Mouse (Mus musculus): Measurements from ENCODE around the gene Me3. TPM values are rescaled to one million over a fixed set of nuclear protein-coding genes. Genes with fewer than 3 reads are reported as not detected.
A peak's percentile ranks its signal among the peaks of the same experiment; 100 is the strongest.

Gene Me3
- total RNA-seq, 2 experiments from 2014 or later: 119 to 135 TPM

DNA sequence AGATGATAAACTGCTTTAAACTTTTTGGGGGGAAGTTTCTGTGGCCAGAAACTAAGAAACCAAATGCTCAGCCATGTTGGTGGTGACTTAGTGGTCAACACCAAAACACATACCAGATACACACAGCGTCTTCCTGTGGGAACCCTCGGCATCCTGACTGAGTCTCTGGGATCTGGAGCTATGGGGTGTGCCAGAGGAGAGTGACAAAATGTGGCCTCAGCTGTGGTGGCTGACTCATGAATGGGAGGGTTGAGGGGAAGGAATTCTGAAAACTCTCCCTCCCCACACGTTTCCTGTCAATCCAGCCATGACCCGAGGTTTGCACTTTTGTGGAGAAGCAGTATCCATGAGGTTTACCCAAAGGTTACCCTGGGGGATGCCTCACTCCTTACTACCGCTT lies 32.0 kb downstream of the Me3 start:
- intact Hi-C loops (cut with DNase I): loop anchor here (5.0 kb wide), 1 partner anchor 102 kb away; no protein-coding TSS in a partner anchor
- DNase-seq (ENCODE audit: low spot score): peak; percentile 29

DNA sequence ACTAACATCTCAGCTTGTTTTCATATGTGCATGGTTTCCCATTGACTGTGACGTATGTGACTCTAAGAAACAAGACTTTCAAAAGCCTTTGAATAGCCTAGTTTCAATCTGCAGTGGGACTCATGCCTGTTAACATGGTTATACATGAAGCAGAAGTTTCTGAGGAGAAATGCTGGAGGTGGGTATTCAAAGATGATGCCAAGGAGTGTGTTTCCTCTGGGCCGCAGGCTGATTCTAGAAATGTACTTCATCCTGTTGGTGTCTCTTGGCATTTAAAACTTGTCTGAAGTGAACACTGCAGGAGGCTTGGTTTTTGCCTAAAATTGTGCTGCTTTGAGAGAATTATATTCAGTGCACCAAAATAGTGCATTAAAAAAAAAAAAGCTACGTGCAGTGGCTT lies 34.2 kb downstream of the Me3 start:
- intact Hi-C loops (cut with DNase I): no loop called here
- DNase-seq (ENCODE audit: low spot score): no peak

- intact Hi-C loops (cut with DNase I): no loop called here
- DNase-seq (ENCODE audit: low spot score): no peak
Observed at GRCm38 (mm10) chr7:89667570-89667969, 35.4 kb downstream of the Me3 start.

- intact Hi-C loops (cut with DNase I): no loop called here
- no peak for DNase-seq (ENCODE audit: low spot score)
Observed at GRCm38 (mm10) chr7:89669461-89669860, 37.3 kb downstream of the Me3 start.

DNA sequence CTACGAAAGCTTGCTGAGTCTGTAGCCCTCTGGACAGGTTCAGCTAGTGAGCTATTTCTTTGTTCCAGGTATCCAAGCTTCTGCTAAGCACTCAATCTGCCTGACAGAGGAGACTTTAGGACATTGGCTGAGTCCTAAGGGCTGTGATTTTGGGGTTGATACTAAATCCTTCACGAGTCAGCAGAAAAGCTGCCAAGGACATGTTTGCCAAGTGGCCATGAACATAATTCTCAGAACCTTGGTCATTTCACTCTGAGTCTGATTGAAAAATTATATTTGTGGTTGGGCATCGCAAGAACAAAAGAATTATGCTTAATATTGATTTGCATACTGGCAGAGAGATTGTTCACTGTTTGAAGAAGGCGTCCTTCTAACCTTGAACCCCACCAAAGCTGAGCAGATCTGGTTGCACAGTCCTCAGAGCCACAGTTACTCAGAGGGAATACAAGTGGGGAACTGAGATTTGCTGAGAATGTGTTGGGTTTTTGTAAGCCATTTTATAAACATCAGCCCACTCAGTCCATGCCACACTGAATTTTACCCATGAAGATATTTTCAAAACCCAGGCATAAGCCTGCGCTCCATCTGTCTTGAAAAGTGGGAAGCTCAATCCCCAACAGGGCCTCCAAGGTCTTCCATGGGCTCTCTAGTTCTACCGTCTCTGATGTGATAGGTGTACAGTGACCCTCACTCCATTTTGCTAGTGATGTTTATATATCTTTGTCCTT lies 39.1 kb downstream of the Me3 start:
- no peak for DNase-seq (ENCODE audit: low spot score)
- intact Hi-C loops (cut with DNase I): no loop called here

DNA sequence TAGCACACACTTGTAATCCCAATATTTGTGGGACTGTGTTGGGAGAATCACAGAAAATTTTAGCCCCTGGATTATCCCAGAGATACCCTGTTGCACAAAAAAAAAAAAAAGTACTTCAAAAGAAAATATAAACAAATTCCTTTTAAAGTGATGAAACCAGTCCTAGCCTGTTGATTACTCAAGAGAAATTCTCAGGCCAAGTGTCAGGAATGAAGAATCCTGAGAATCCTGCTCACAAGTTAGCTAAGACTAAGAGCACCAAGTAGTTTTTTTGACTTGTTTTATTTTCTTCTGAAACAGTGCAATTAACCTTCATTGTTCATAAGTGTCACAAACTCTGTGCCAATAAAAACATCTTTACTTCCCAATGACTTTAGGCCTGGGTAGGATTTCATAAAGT lies 44.0 kb downstream of the Me3 start:
- intact Hi-C loops (cut with DNase I): loop anchor here (5.0 kb wide), 1 partner anchor 164 kb away; no protein-coding TSS in a partner anchor
- DNase-seq (ENCODE audit: low spot score): no peak

DNA sequence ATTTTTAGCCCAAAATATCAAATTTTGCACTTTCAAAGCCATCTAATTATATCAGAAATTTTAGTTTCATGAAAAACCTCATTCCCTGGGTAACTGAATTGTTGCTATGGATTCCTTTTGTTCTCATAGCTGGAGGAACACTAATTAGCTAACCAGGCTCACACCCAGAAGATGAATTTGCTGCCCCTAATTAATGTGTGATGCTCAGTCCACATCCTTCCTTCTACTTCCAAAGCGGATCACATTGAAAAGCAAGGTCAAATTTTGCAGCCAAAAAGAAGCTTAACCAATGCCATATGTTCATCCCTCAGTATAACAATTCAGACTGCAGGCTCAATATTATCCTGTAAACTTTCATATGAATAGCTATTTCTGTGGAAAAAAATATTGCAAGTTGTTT lies 45.7 kb downstream of the Me3 start:
- intact Hi-C loops (cut with DNase I): loop anchor here (5.0 kb wide), 1 partner anchor 166 kb away; no protein-coding TSS in a partner anchor
- no peak for DNase-seq (ENCODE audit: low spot score)

GRCm38 (mm10) chr7:89678719-89679118 lies 46.5 kb downstream of the Me3 start:
- DNase-seq (ENCODE audit: low spot score): no peak
- intact Hi-C loops (cut with DNase I): loop anchor here (5.0 kb wide), 1 partner anchor 166 kb away; no protein-coding TSS in a partner anchor

DNA sequence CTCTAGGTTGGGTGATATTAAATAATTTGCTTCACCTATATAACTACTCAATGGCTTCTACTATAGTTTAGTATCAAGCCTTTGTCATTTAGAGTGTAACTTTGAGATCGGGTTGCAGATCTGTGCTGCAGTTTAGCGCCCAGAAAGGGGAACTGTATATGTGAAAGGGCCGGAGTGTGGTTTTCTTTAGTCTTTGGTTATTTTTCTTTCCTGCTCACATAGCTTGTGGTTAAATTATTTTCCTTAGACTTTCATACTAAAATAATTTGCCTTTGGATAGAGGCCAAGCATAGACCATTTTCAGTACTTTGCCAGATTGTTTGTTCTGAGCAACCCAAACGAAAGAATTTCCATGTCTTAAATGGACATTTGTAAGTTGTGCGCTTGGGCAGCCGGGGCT lies 46.9 kb downstream of the Me3 start:
- DNase-seq (ENCODE audit: low spot score): no peak
- intact Hi-C loops (cut with DNase I): loop anchor here (5.0 kb wide), 1 partner anchor 167 kb away; no protein-coding TSS in a partner anchor

GRCm38 (mm10) chr7:89679621-89680140 lies 47.5 kb downstream of the Me3 start:
- no peak for DNase-seq (ENCODE audit: low spot score)
- intact Hi-C loops (cut with DNase I): loop anchor here (5.0 kb wide), 1 partner anchor 167 kb away; no protein-coding TSS in a partner anchor

DNA sequence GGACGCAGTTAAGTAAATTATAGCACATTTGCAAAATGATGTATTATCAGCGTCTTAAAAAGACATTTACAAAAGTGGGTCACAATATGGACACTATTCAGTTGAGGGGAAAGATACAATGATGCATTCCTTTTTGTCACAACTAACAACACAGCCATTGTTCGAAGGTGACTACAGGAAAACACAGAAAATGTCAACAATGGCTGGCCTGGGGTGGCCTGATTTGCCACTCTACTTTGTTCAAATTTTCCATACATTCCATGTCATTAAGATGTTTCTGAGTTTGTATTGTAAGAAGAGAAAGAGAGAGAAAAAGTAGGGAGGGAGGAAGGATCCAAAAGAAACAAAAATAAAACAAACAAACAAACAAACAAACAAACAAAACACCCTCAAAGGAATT lies 48.7 kb downstream of the Me3 start:
- no peak for DNase-seq (ENCODE audit: low spot score)
- intact Hi-C loops (cut with DNase I): no loop called here

- DNase-seq (ENCODE audit: low spot score): no peak
Observed at GRCm38 (mm10) chr7:89681666-89682470, 49.7 kb downstream of the Me3 start.

DNA sequence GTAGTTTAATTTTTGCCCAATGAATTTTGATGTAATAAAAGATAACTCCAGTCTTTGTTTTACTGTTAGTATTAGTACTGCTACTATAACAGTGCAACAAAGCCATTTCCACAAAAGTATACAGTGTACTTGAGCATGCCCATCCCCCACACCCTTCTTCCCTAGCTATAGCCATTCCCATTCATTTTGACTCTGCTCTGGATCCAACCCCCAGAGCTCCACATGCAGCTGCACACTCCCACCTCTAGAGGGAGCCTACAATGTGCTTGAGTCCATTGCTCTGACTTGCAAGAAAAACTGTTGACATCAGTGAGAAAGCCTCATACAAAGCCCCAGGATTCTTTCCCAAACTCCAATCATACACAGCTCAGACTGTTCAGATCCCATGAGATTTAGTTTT lies 66.0 kb downstream of the Me3 start:
- intact Hi-C loops (cut with DNase I): no loop called here
- no peak for DNase-seq (ENCODE audit: low spot score)

More at GRCm38 (mm10) chr7:89681666-89682470, 49.7 kb downstream of the Me3 start:
- intact Hi-C loops (cut with DNase I): no loop called here

DNA sequence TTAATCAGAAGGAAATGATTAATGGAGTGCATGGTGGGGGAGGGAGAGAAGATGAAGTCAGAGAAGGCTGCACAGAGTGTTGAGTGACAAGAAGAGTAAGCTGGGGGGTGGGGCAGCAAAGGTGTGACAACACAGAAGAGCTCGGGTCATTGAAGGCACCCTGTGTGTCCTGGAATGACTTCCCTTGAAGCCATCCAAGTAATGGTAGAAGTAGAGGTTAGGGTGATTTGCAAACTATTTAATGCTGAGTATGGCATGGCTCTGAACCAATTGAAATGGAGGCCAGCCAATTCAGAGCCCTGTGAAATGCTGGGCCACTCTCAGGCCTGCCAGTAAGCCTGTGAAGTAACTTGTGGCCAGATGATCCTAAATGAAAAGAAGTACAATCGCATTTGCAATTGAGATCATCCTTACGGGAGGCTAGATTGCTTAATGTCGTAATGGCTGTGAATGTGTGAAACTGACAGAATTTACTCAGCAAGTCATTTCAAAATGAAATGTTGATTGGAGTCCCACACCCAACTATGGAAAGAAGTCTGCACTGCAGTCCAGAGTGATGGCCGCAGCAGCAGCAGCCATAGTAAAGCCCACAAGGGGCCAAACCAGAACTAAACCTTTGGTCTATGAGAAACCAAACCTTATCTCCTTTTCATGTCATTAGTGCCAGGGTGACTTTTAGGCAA lies 67.6 kb downstream of the Me3 start:
- intact Hi-C loops (cut with DNase I): no loop called here

DNA sequence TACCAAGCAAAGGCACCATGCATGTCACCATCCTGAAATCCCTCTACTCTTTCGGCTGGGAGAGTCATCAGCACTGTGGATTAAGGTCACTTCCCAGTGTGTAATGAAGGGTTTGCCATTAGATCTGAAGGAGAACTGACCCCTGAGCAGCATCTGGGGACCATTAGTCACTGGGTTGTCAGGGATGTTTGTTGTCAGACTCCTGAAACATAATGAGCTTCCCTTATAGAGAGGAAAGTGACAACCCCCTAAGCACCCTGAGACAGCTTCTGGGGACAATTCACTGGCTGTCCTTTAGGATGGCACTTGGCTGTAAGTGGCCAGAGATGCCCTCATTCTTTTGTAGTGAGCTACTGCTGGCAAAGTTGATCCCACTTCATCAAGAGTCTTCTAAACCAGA lies 68.3 kb downstream of the Me3 start:
- intact Hi-C loops (cut with DNase I): no loop called here
- no peak for DNase-seq (ENCODE audit: low spot score)

More for the DNA sequence above, 67.6 kb downstream of the Me3 start:
- no peak for DNase-seq (ENCODE audit: low spot score)

DNA sequence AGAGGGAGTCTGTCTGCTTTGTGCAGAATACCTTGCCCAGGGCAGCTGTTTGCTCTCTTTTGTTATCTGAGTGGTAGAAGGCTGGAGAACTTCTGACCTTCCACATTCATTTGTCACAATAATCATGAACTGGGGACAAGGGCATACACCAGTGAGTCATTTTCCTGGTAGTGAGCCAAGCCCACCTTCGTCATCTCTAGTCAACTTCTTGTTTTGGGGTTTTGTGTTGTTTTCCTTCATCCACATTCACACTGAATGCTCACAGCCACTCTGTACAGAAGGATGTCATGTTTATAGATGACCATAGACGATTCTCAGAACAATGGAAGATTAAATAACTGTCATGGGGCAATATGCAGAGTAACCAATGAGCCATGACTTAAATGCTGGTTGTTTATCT lies 78.6 kb downstream of the Me3 start:
- no peak for DNase-seq (ENCODE audit: low spot score)
- intact Hi-C loops (cut with DNase I): no loop called here

DNA sequence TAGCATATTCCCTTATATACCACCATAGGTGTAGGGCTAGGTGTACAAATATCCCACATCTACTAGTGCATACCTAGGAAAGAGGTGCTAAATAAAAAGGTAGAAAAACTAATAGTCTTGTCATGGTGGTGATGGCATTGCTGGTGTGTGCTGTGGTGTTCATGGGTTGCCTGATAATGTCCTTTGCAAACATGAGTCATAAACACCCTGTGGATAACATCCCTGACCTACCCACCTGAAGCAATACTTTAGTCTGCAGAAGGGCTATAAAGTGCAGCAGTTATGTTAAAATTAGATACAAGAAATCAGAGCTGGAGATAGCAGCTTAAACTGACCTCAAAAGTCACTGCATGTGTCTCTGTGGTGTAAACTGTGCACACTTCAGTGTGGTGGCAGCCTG lies 80.9 kb downstream of the Me3 start:
- intact Hi-C loops (cut with DNase I): no loop called here

GRCm38 (mm10) chr7:89716226-89716625 lies 84.0 kb downstream of the Me3 start:
- intact Hi-C loops (cut with DNase I): no loop called here
- no peak for DNase-seq (ENCODE audit: low spot score)

More for the DNA sequence above, 80.9 kb downstream of the Me3 start:
- DNase-seq (ENCODE audit: low spot score): no peak

DNA sequence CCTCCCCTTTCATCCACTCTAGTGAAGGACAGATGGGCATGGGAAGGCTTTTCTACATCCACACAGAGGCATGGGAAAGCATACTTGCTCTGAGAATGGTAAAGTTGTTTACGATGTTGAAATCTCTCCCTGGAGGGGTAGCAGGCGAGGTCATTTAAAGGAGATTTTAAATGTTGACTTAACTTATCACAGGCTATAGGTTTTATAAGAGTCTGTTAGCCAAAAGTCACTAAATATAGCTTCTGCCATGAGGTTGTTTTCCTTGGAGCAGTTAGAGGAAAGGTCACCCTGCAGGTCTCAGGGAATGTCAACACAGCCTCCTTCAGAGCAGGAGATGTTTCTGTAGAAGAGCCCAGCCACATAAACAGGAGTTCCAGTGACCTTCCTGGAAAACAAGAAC lies 85.3 kb downstream of the Me3 start:
- no peak for DNase-seq (ENCODE audit: low spot score)
- intact Hi-C loops (cut with DNase I): no loop called here

- intact Hi-C loops (cut with DNase I): no loop called here
Observed at GRCm38 (mm10) chr7:89718264-89718663, 86.1 kb downstream of the Me3 start.

More at GRCm38 (mm10) chr7:89718264-89718663, 86.1 kb downstream of the Me3 start:
- no peak for DNase-seq (ENCODE audit: low spot score)

Measured in heart, postnatal 25 days (tissue).